Mouse (Mus musculus): ENCODE data around the gene St8sia6. TPM values are rescaled to one million over a fixed set of nuclear protein-coding genes. Genes with fewer than 3 reads are reported as not detected.

The St8sia6 gene
- polyA plus RNA-seq, 1 experiment from 2014 or later: 0.26 TPM

DNA sequence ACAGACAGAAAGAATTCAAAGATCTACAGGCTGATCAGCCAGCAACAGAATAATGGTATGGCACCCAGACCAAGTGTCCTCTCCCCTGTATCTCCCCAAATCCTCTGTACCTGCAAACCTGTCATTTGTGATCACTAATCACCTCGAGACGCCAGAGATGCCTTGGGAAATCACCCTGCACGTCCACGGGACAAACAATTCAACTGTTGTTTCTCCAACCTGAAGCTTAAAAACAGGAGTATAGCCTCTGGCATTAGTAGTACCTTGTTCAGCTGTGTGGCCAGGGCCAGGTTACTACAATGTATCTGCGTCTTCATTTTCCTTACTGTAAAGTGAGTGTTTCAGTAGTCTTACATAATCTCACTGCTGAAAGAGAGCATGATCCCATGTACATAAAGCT is 25.3 kb downstream of the St8sia6 start:
- H3K4me2 ChIP-seq (replicated peaks; ENCODE audit: low read depth, low read length): no peak overlapping the region
- H3K9ac ChIP-seq (replicated peaks; ENCODE audit: low read depth): no peak overlapping the region
- TF ChIP-seq EP300 (IDR thresholded peaks at IDR 0.05) (no peak), CTCF (IDR thresholded peaks at IDR 0.05) (no peak)
- H3K4me3 ChIP-seq (ENCODE audit: low read depth, low read length): no peak overlapping the region
- no peak for ATAC-seq
- H3K27me3 ChIP-seq (replicated peaks; ENCODE audit: insufficient read depth, low read length): no peaks in the 10 kb centered on the region
- no peaks in the 10 kb centered on the region for H3K36me3 ChIP-seq (ENCODE audit: insufficient read depth, low read length)
- 50% methylated on average over 5 of the region's 5 CpGs for WGBS
- DNase-seq (ENCODE audit: low spot score): no peak
- H3K27ac ChIP-seq (ENCODE audit: low read length): no peak overlapping the region
- H3K4me1 ChIP-seq (ENCODE audit: insufficient read depth, low read depth, low read length): no peaks in the 10 kb centered on the region
- no peaks in the 10 kb centered on the region for H3K9me3 ChIP-seq (ENCODE audit: low read length)

- Histone ChIP-seq H3K4me3 (ENCODE audit: low read depth, low read length) (no peak overlapping the region), H3K4me1 (ENCODE audit: insufficient read depth, low read depth, low read length) (no peaks in the 10 kb centered on the region), H3K36me3 (ENCODE audit: insufficient read depth, low read length) (no peaks in the 10 kb centered on the region), H3K4me2 (replicated peaks; ENCODE audit: low read depth, low read length) (no peak overlapping the region), H3K27me3 (replicated peaks; ENCODE audit: insufficient read depth, low read length) (no peaks in the 10 kb centered on the region), H3K9ac (replicated peaks; ENCODE audit: low read depth) (no peak overlapping the region), H3K27ac (ENCODE audit: low read length) (no peak overlapping the region), H3K9me3 (ENCODE audit: low read length) (no peaks in the 10 kb centered on the region)
- TF ChIP-seq EP300 (IDR thresholded peaks at IDR 0.05): no peak
- no peak for TF ChIP-seq CTCF (IDR thresholded peaks at IDR 0.05)
- ATAC-seq (no peak), DNase-seq (ENCODE audit: low spot score) (no peak)
- 30% methylated on average over 9 of the region's 9 CpGs for WGBS
Measured at GRCm38 (mm10) chr2:13767532-13768411, 26.1 kb downstream of the St8sia6 start.

- Histone ChIP-seq H3K9me3 (ENCODE audit: low read length) (no peaks in the 10 kb centered on the region), H3K4me2 (replicated peaks; ENCODE audit: low read depth, low read length) (no peak overlapping the region), H3K27ac (ENCODE audit: low read length) (no peak overlapping the region), H3K4me1 (ENCODE audit: insufficient read depth, low read depth, low read length) (no peaks in the 10 kb centered on the region), H3K27me3 (replicated peaks; ENCODE audit: insufficient read depth, low read length) (no peaks in the 10 kb centered on the region), H3K36me3 (ENCODE audit: insufficient read depth, low read length) (no peaks in the 10 kb centered on the region), H3K4me3 (ENCODE audit: low read depth, low read length) (no peak overlapping the region), H3K9ac (replicated peaks; ENCODE audit: low read depth) (no peak overlapping the region)
- no peak for DNase-seq (ENCODE audit: low spot score)
- no peak for TF ChIP-seq EP300 (IDR thresholded peaks at IDR 0.05)
- TF ChIP-seq CTCF (IDR thresholded peaks at IDR 0.05): no peak
- ATAC-seq: no peak
Measured at GRCm38 (mm10) chr2:13760366-13760765, 33.5 kb downstream of the St8sia6 start.

- no peak overlapping the region for H3K9ac ChIP-seq (replicated peaks; ENCODE audit: low read depth)
- TF ChIP-seq EP300 (IDR thresholded peaks at IDR 0.05): no peak
- TF ChIP-seq CTCF (IDR thresholded peaks at IDR 0.05): no peak
- ATAC-seq (no peak), DNase-seq (ENCODE audit: low spot score) (no peak)
- no peaks in the 10 kb centered on the region for H3K9me3 ChIP-seq (ENCODE audit: low read length)
- no peaks in the 10 kb centered on the region for H3K27me3 ChIP-seq (replicated peaks; ENCODE audit: insufficient read depth, low read length)
- H3K4me2 ChIP-seq (replicated peaks; ENCODE audit: low read depth, low read length): no peak overlapping the region
- WGBS: 64% methylated on average over 7 of the region's 7 CpGs
- H3K4me3 ChIP-seq (ENCODE audit: low read depth, low read length): no peak overlapping the region
- no peaks in the 10 kb centered on the region for H3K4me1 ChIP-seq (ENCODE audit: insufficient read depth, low read depth, low read length)
- H3K36me3 ChIP-seq (ENCODE audit: insufficient read depth, low read length): no peaks in the 10 kb centered on the region
- H3K27ac ChIP-seq (ENCODE audit: low read length): no peak overlapping the region
Measured at GRCm38 (mm10) chr2:13757412-13757811, 36.5 kb downstream of the St8sia6 start.

GRCm38 (mm10) chr2:13755733-13756132 is 38.1 kb downstream of the St8sia6 start:
- TF ChIP-seq EP300 (IDR thresholded peaks at IDR 0.05): no peak
- no peak for TF ChIP-seq CTCF (IDR thresholded peaks at IDR 0.05)
- Histone ChIP-seq H3K27ac (ENCODE audit: low read length) (no peak overlapping the region), H3K4me1 (ENCODE audit: insufficient read depth, low read depth, low read length) (no peaks in the 10 kb centered on the region), H3K4me2 (replicated peaks; ENCODE audit: low read depth, low read length) (no peak overlapping the region), H3K4me3 (ENCODE audit: low read depth, low read length) (no peak overlapping the region), H3K9ac (replicated peaks; ENCODE audit: low read depth) (no peak overlapping the region), H3K9me3 (ENCODE audit: low read length) (no peaks in the 10 kb centered on the region), H3K36me3 (ENCODE audit: insufficient read depth, low read length) (no peaks in the 10 kb centered on the region), H3K27me3 (replicated peaks; ENCODE audit: insufficient read depth, low read length) (no peaks in the 10 kb centered on the region)
- WGBS: 52% methylated on average over 4 of the region's 4 CpGs
- no peak for ATAC-seq
- no peak for DNase-seq (ENCODE audit: low spot score)

GRCm38 (mm10) chr2:13751691-13752090 is 42.2 kb downstream of the St8sia6 start:
- no peak for TF ChIP-seq EP300 (IDR thresholded peaks at IDR 0.05)
- no peak for TF ChIP-seq CTCF (IDR thresholded peaks at IDR 0.05)
- Histone ChIP-seq H3K9ac (replicated peaks; ENCODE audit: low read depth) (no peak overlapping the region), H3K9me3 (ENCODE audit: low read length) (no peaks in the 10 kb centered on the region), H3K4me1 (ENCODE audit: insufficient read depth, low read depth, low read length) (no peaks in the 10 kb centered on the region), H3K4me3 (ENCODE audit: low read depth, low read length) (no peak overlapping the region), H3K27me3 (replicated peaks; ENCODE audit: insufficient read depth, low read length) (no peaks in the 10 kb centered on the region), H3K36me3 (ENCODE audit: insufficient read depth, low read length) (no peaks in the 10 kb centered on the region), H3K4me2 (replicated peaks; ENCODE audit: low read depth, low read length) (no peak overlapping the region), H3K27ac (ENCODE audit: low read length) (no peak overlapping the region)
- ATAC-seq (no peak), DNase-seq (ENCODE audit: low spot score) (no peak)
- WGBS: 63% methylated on average over 1 of the region's 1 CpGs

Data from lung, postnatal 0 days (tissue).